Mouse (Mus musculus) macrophage (primary cell): Measurements from ENCODE around the gene Gm3047. TPM values are rescaled to one million over a fixed set of nuclear protein-coding genes. Genes with fewer than 3 reads are reported as not detected.
"Not testable (repeated sequence)": the region's sequence is repeated elsewhere in the genome, so short reads cannot be mapped to it uniquely, and the experiment has no call there.

ENCODE experiments used
- H3K27ac ChIP-seq: fragments of 350-480 bp; formaldehyde crosslinking; 2 replicates; pipeline ENCODE4 v1.9.0; 2021
- H3K36me3 ChIP-seq: fragments of 350-480 bp; formaldehyde crosslinking; 2 replicates; pipeline ENCODE4 v1.9.0; 2021; ENCODE audit errors: inconsistent target
- H3K4me3 ChIP-seq: fragments of 350-480 bp; formaldehyde crosslinking; 2 replicates; pipeline ENCODE4 v1.9.0; 2021; ENCODE audit errors: inconsistent target
- H3K79me2 ChIP-seq: fragments of 350-480 bp; formaldehyde crosslinking; 2 replicates; pipeline ENCODE4 v1.9.0; 2021; ENCODE audit errors: inconsistent target
- WGBS: methylation state at CpG from one replicate; pipeline ENCODE4 v1.1.7; 2026; ENCODE audit warnings: inconsistent platforms; ENCODE audit not compliant: missing documents; 5-methylcytosine and 5-hydroxymethylcytosine counted together
- polyA plus RNA-seq: library from polyadenylated mRNA; stranded (reverse); fragments of 250-400 nt; gene quantifications from 3 replicates; pipeline ENCODE4 v1.2.4, GENCODE M21; 2018; ENCODE audit warnings: inconsistent platforms
- total RNA-seq, 78 experiments: library from RNA; depleted of rRNA; stranded (reverse); fragments of 250-400 nt; gene quantifications; 1 replicate in 9 of 78; 2 replicates in 24 of 78; 3 replicates in 43 of 78; 4 replicates in 2 of 78; pipeline ENCODE4 v1.2.4; 2018; ENCODE audit warnings: inconsistent platforms in 56 of 78

Gene Gm3047
- not detected for total RNA-seq (2018; cell fraction: chromatin; rRNA removed)
- total RNA-seq (2018; cell fraction: cytosol; rRNA removed): not detected
- total RNA-seq (2018; cell fraction: nucleus; rRNA removed): not detected
- not detected in 3 replicates for polyA plus RNA-seq

DNA sequence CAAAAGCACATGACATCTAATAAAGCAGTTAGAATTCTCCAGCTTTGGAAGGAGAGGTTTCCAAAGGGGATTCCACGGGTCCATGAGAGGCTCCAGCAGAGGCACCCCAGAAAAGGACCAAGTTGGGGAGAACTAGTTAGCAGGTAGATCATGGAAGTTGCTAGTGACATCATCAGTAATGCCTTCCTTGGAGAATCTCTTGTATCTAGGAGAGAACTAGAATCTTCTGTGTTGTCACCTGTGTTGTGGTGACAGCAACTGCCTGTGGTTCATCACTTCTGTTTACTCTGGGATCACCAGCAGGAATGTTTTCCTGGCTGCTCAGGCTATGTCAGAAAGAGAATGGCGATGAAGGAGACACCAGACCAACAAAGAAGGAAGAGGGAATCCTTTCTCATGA lies at the start of gene Gm3047:
Gene Gm3047, plus strand, starts transcription at position 301 of the 400 bp plus-strand sequence.
- not testable (repeated sequence) for H3K79me2 ChIP-seq, H3K36me3 ChIP-seq, H3K27ac ChIP-seq, H3K4me3 ChIP-seq
- no CpG with 5 or more reads among the region's 2 CpGs for WGBS

Other genes with a start within 250 kb of the Gm3047 start
- not detected in 3 replicates for gene Gm3149, start 238.1 kb upstream of the Gm3047 start, polyA plus RNA-seq
- not detected in 3 replicates for gene 2610042L04Rik, start 220.6 kb upstream of the Gm3047 start, polyA plus RNA-seq
- not detected in 3 replicates for gene Gm3159, start 157.9 kb upstream of the Gm3047 start, polyA plus RNA-seq
- not detected in 3 replicates for gene Gm3164, start 140.0 kb upstream of the Gm3047 start, polyA plus RNA-seq
- gene Gm3173, start 124.4 kb upstream of the Gm3047 start, polyA plus RNA-seq: not detected in 3 replicates
- gene Gm3182, start 73.7 kb upstream of the Gm3047 start, polyA plus RNA-seq: not detected in 3 replicates
- gene Gm8159, start 76.9 kb downstream of the Gm3047 start, polyA plus RNA-seq: not detected in 3 replicates
- gene Gm3239, start 108.8 kb downstream of the Gm3047 start, polyA plus RNA-seq: not detected in 3 replicates
- gene Gm7876, start 153.8 kb downstream of the Gm3047 start, polyA plus RNA-seq: not detected in 3 replicates
- gene Gm3252, start 171.4 kb downstream of the Gm3047 start, polyA plus RNA-seq: not detected in 3 replicates
- gene Gm9602, start 220.9 kb downstream of the Gm3047 start, polyA plus RNA-seq: not detected in 3 replicates